9 mouse cellular contexts compared by ENCODE assay signal in genomic region chr5:124284330-124284729, GRCm38 (mm10). TPM values are rescaled to one million over a fixed set of nuclear protein-coding genes. Genes with fewer than 3 reads are reported as not detected.
A peak's percentile ranks its signal among the peaks of the same experiment; 100 is the strongest.
DNase-seq lines count a peak whose midpoint lies in the region; ATAC-seq and TF ChIP-seq lines count a peak whose summit lies in the region.
"Had no signal": no experiment of that assay in that cellular context is flagged by ENCODE, and none has a peak within 500 bp of the region (broad histone marks: within the 10 kb centered on the region; RNA-seq: fewer than 3 reads in every experiment).

No protein-coding gene starts in this region.

- H3K4me3 ChIP-seq in gastrocnemius, adult 2 months: no peak overlapping the region
- no peak overlapping the region for H3K4me3 ChIP-seq in liver, postnatal 0 days (ENCODE audit: low read depth, low read length)
- H3K4me3 ChIP-seq: midbrain, embryonic 12.5 days had no signal

- TF ChIP-seq CTCF in gastrocnemius, adult 2 months (IDR thresholded peaks at IDR 0.05): peak; percentile 43
- peak; percentile 58 for TF ChIP-seq CTCF in liver, postnatal 0 days (IDR thresholded peaks at IDR 0.05; ENCODE audit: low read depth)

- H3K9ac ChIP-seq in liver, postnatal 0 days (replicated peaks): no peak overlapping the region
- H3K9ac ChIP-seq: midbrain, embryonic 12.5 days had no signal

- 77% methylated on average over 3 of the region's 3 CpGs for WGBS in liver, postnatal 0 days (ENCODE audit: insufficient replicate concordance)

- ATAC-seq in liver, postnatal 0 days: peak; percentile 43; the same call in 1 of the 2 replicates

- no peak for TF ChIP-seq EP300 in liver, postnatal 0 days (IDR thresholded peaks at IDR 0.05; ENCODE audit: low read depth)

- H3K9me3 ChIP-seq in liver, postnatal 0 days (ENCODE audit: low read length): no peaks in the 10 kb centered on the region
- H3K9me3 ChIP-seq: midbrain, embryonic 12.5 days had no signal

- peaks cover 15% of the 10 kb centered on the region; the same call in 1 of the 2 replicates for H3K36me3 ChIP-seq in liver, postnatal 0 days (replicated peaks; ENCODE audit: insufficient read depth, low read length)

- no peaks in the 10 kb centered on the region for H3K27me3 ChIP-seq in liver, postnatal 0 days (ENCODE audit: insufficient read depth, low read length)
- H3K27me3 ChIP-seq: midbrain, embryonic 12.5 days had no signal

- no peak for DNase-seq in gastrocnemius, adult 2 months
- no peak for DNase-seq in gastrocnemius, adult 8-10 months (ENCODE audit: low spot score in 2 of 2)
- DNase-seq in liver, postnatal 0 days: peak; percentile 31
- DNase-seq in liver: no peak
- peak; percentile 9 for DNase-seq in embryo, embryonic 9.5 days (ENCODE audit: extremely low spot score)
- DNase-seq in thymus, postnatal 14 days: peak; percentile 44
- DNase-seq in adrenal gland, postnatal 25 days: no peak
- no peak for DNase-seq in ovary, postnatal 36 days (ENCODE audit: low spot score)

- H3K4me1 ChIP-seq in liver, postnatal 0 days (ENCODE audit: insufficient read depth): peaks cover 3% of the 10 kb centered on the region; the same call in 1 of the 2 replicates
- H3K4me1 ChIP-seq: midbrain, embryonic 12.5 days had no signal

- H3K4me2 ChIP-seq in liver, postnatal 0 days (ENCODE audit: low read depth, low read length): no peak overlapping the region
- H3K4me2 ChIP-seq: midbrain, embryonic 12.5 days had no signal

- H3K27ac ChIP-seq in gastrocnemius, adult 2 months: no peak overlapping the region
- H3K27ac ChIP-seq in liver, postnatal 0 days (ENCODE audit: low read depth): no peak overlapping the region
- H3K27ac ChIP-seq: midbrain, embryonic 12.5 days had no signal

- intact Hi-C loops in gastrocnemius, adult 2 months (cut with DNase I): no loop called here

RNA-seq across cellular contexts. Expression of gene Pitpnm2, which starts 34.8 kb away (rescaled TPM):
- 10 to 100 TPM; 18.1 to 28.4 TPM for total RNA-seq in gastrocnemius, adult 2 months (2021)
- total RNA-seq in gastrocnemius, adult 8-10 months (2022): 10 to 100 TPM; 19.3 to 22.4 (median 20.8) TPM
- 2.1 and 2.4 TPM in 2 replicates for polyA plus RNA-seq in liver, postnatal 0 days (2015; fragmentation: Nextera tagmentation; extraction: Ambion mirVana)
- total RNA-seq in adrenal gland, postnatal 25 days (2021): 62.5 and 83.8 TPM in 2 replicates

RNA-seq across cellular contexts. Expression of gene Mphosph9, which starts 43.4 kb away (rescaled TPM):
- total RNA-seq in gastrocnemius, adult 2 months (2021): 1 to 10 TPM; 2.7 to 3.4 TPM
- total RNA-seq in gastrocnemius, adult 8-10 months (2022): 1 to 10 TPM; 2.0 to 3.1 (median 2.6) TPM
- 2.6 and 3.0 TPM in 2 replicates for polyA plus RNA-seq in liver, postnatal 0 days (2015; fragmentation: Nextera tagmentation; extraction: Ambion mirVana)
- total RNA-seq in adrenal gland, postnatal 25 days (2021): 7.8 and 11.8 TPM in 2 replicates

RNA-seq across cellular contexts. Expression of gene 2810006K23Rik, which starts 43.6 kb away (rescaled TPM):
- 1 to 10 TPM; 6.2 to 8.7 TPM for total RNA-seq in gastrocnemius, adult 2 months (2021)
- total RNA-seq in gastrocnemius, adult 8-10 months (2022): 1 to 10 TPM; 6.4 to 7.5 (median 7.0) TPM
- 4.5 and 4.9 TPM in 2 replicates for polyA plus RNA-seq in liver, postnatal 0 days (2015; fragmentation: Nextera tagmentation; extraction: Ambion mirVana)
- total RNA-seq in adrenal gland, postnatal 25 days (2021): 15.1 and 19.9 TPM in 2 replicates

Comparison
In these comparisons a context has a peak if more than half of its experiments do, and no peak if none do; other contexts are left out.
1. DNase-seq: peak in liver, postnatal 0 days (single experiment), embryo, embryonic 9.5 days (single experiment) and thymus, postnatal 14 days (single experiment); none in gastrocnemius, adult 2 months (single experiment), gastrocnemius, adult 8-10 months (0 of 2), liver (single experiment), adrenal gland, postnatal 25 days (single experiment) and ovary, postnatal 36 days (single experiment).